Mouse (Mus musculus) lung, postnatal 0 days (tissue): ENCODE results near the gene Chit1. TPM values are rescaled to one million over a fixed set of nuclear protein-coding genes. Genes with fewer than 3 reads are reported as not detected.

Experiments
- ATAC-seq: fragments of 200-750 bp; cut with Nextera tagmentation; 2 replicates; pipeline ENCODE4 v1.8.0; 2017; ENCODE audit warnings: moderate library complexity
- DNase-seq: peaks from one replicate; pipeline ENCODE4 v3.0.0-alpha.2; 2016; ENCODE audit warnings: low spot score
- H3K27ac ChIP-seq: fragments of 300-500 bp; sonication (generic); 2 replicates; pipeline ENCODE4 v1.5.1; 2014; ENCODE audit warnings: antibody characterized with exemption, mild to moderate bottlenecking, low read length, mixed read lengths
- H3K27me3 ChIP-seq: fragments of 300-500 bp; sonication (generic); replicated peaks from 2 replicates; pipeline ENCODE4 v1.6.1; 2014; ENCODE audit warnings: low read length, mixed read lengths; ENCODE audit not compliant: insufficient read depth
- H3K36me3 ChIP-seq: fragments of 300-500 bp; sonication (generic); 2 replicates; pipeline ENCODE4 v1.6.1; 2014; ENCODE audit warnings: low read length, mixed read lengths; ENCODE audit not compliant: insufficient read depth
- H3K4me1 ChIP-seq: fragments of 300-500 bp; sonication (generic); 2 replicates; pipeline ENCODE4 v1.6.1; 2014; ENCODE audit warnings: antibody characterized with exemption, low read depth, low read length, mixed read lengths; ENCODE audit not compliant: insufficient read depth
- H3K4me2 ChIP-seq: fragments of 300-500 bp; sonication (generic); replicated peaks from 2 replicates; pipeline ENCODE4 v1.6.1; 2014; ENCODE audit warnings: low read depth, mild to moderate bottlenecking, low read length, moderate library complexity, mixed read lengths
- H3K4me3 ChIP-seq: fragments of 300-500 bp; sonication (generic); 2 replicates; pipeline ENCODE4 v1.5.1; 2014; ENCODE audit warnings: low read depth, low read length
- H3K9ac ChIP-seq: fragments of 300-500 bp; sonication (generic); replicated peaks from 2 replicates; pipeline ENCODE4 v1.6.1; 2014; ENCODE audit warnings: low read depth, mild to moderate bottlenecking
- H3K9me3 ChIP-seq: fragments of 300-500 bp; sonication (generic); 2 replicates; pipeline ENCODE4 v1.6.1; 2016; ENCODE audit warnings: low read length, mixed read lengths
- CTCF ChIP-seq: IDR thresholded peaks from 2 replicates; pipeline ENCODE4 v1.5.1; 2016; ENCODE audit warnings: antibody characterized with exemption, mild to moderate bottlenecking
- EP300 ChIP-seq: IDR thresholded peaks from 2 replicates; pipeline ENCODE4 v1.6.1; 2016; ENCODE audit warnings: antibody characterized with exemption, mild to moderate bottlenecking, control low read depth
- WGBS: fragments of 180-500 bp; shearing (Covaris S2); extraction: QIAGEN DNeasy Blood & Tissue Kit; methylation state at CpG from one replicate; pipeline ENCODE4 v1.1.7; 2014; 5-methylcytosine and 5-hydroxymethylcytosine counted together
- polyA plus RNA-seq: library from polyadenylated mRNA; unstranded; fragments of >200 nt; fragmentation: Nextera tagmentation; extraction: Ambion mirVana; gene quantifications from 2 replicates; pipeline ENCODE4 v1.2.1, GENCODE M21; 2015

Chit1 gene
- polyA plus RNA-seq, 1 experiment from 2014 or later: 0.29 TPM

GRCm38 (mm10) chr1:134106719-134107118, 4.3 kb upstream of the Chit1 start:
- DNase-seq: peak; percentile 93
- Histone ChIP-seq H3K4me2 (no peak overlapping the region), H3K4me3 (no peak overlapping the region), H3K36me3 (no peaks in the 10 kb centered on the region), H3K9ac (no peak overlapping the region), H3K27me3 (no peaks in the 10 kb centered on the region), H3K27ac (peak overlapping the region; percentile 71), H3K4me1 (peaks cover 12% of the 10 kb centered on the region), H3K9me3 (no peaks in the 10 kb centered on the region)
- ATAC-seq: peak; percentile 69
- 6% methylated on average over 5 of the region's 5 CpGs for WGBS
- TF ChIP-seq EP300: peak; percentile 69; the same call in 1 of the 2 replicates
- peak; percentile 89 for TF ChIP-seq CTCF

DNA sequence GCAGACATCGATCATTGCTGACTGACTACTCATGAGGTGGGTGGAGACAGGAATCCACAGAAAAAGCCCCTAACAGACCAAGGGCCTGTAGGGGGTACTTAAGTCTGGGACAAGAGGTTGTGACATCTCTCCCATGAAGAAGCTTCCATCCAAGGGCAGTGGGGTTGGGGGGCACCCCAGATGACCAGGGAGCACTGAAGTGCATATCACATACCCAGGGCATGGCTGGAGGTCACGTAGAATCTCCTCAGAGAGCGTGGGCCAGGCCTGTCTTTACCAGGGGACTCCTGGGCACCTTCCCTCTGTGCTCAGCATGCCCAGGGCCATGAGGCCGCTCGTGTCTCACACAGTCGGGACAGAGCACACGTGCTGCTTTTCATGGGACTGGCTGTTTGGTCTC, 3.3 kb upstream of the Chit1 start:
- no peaks in the 10 kb centered on the region for H3K9me3 ChIP-seq
- TF ChIP-seq CTCF (no peak), EP300 (no peak)
- H3K9ac ChIP-seq: no peak overlapping the region
- H3K4me3 ChIP-seq: no peak overlapping the region
- no peaks in the 10 kb centered on the region for H3K36me3 ChIP-seq
- ATAC-seq (no peak), DNase-seq (no peak)
- no peak overlapping the region for H3K4me2 ChIP-seq
- H3K27ac ChIP-seq: no peak overlapping the region
- no peaks in the 10 kb centered on the region for H3K27me3 ChIP-seq
- H3K4me1 ChIP-seq: peaks cover 12% of the 10 kb centered on the region
- WGBS: 85% methylated on average over 7 of the region's 7 CpGs

GRCm38 (mm10) chr1:134110015-134110414, 1.0 kb upstream of the Chit1 start:
- H3K4me1 ChIP-seq: no peaks in the 10 kb centered on the region
- TF ChIP-seq EP300: no peak
- TF ChIP-seq CTCF: no peak
- WGBS: 83% methylated on average over 3 of the region's 3 CpGs
- no peak overlapping the region for H3K4me3 ChIP-seq
- H3K4me2 ChIP-seq: no peak overlapping the region
- H3K36me3 ChIP-seq: no peaks in the 10 kb centered on the region
- no peak overlapping the region for H3K9ac ChIP-seq
- DNase-seq (peak; percentile 40), ATAC-seq (no peak)
- H3K27ac ChIP-seq: no peak overlapping the region
- no peaks in the 10 kb centered on the region for H3K9me3 ChIP-seq
- H3K27me3 ChIP-seq: no peaks in the 10 kb centered on the region

GRCm38 (mm10) chr1:134110449-134110848, 593 bp upstream of the Chit1 start:
- H3K4me1 ChIP-seq: no peaks in the 10 kb centered on the region
- DNase-seq (no peak), ATAC-seq (no peak)
- no peak overlapping the region for H3K4me2 ChIP-seq
- H3K9me3 ChIP-seq: no peaks in the 10 kb centered on the region
- 76% methylated on average over 5 of the region's 5 CpGs for WGBS
- no peaks in the 10 kb centered on the region for H3K27me3 ChIP-seq
- H3K9ac ChIP-seq: no peak overlapping the region
- no peaks in the 10 kb centered on the region for H3K36me3 ChIP-seq
- H3K27ac ChIP-seq: no peak overlapping the region
- TF ChIP-seq EP300: no peak
- TF ChIP-seq CTCF: no peak
- H3K4me3 ChIP-seq: no peak overlapping the region

DNA sequence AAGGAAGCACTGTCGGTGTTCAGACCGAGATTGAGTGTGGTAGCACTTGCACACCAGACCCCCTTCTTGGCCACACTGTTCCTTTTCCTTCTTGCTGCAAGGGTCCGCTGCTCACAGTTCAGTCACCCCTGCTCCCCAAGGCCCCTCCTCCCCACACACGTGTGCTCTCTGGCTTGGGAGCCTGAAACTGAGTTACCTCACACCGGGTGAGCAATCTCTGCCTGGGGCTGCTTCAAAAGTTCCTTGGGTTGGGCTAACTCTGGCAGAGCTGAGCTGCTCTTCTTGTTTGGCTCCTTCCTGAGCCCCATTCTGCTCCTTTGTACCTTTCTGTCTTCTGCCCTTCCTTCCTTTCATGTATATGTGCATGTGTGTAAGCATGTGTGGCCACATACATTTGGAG, 2.5 kb downstream of the Chit1 start:
- ATAC-seq: peak; percentile 29

GRCm38 (mm10) chr1:134114018-134114417, 3.0 kb downstream of the Chit1 start:
- Histone ChIP-seq H3K9ac (no peak overlapping the region), H3K4me1 (no peaks in the 10 kb centered on the region), H3K27me3 (no peaks in the 10 kb centered on the region), H3K4me2 (no peak overlapping the region), H3K4me3 (no peak overlapping the region), H3K36me3 (no peaks in the 10 kb centered on the region), H3K27ac (no peak overlapping the region), H3K9me3 (no peaks in the 10 kb centered on the region)
- ATAC-seq (peak; percentile 47), DNase-seq (peak; percentile 35)
- 31% methylated on average over 7 of the region's 7 CpGs for WGBS
- no peak for TF ChIP-seq CTCF
- TF ChIP-seq EP300: no peak

More for the DNA sequence above, 2.5 kb downstream of the Chit1 start:
- no peak overlapping the region for H3K27ac ChIP-seq
- WGBS: 58% methylated on average over 5 of the region's 5 CpGs
- no peak overlapping the region for H3K4me2 ChIP-seq
- no peaks in the 10 kb centered on the region for H3K9me3 ChIP-seq
- H3K4me1 ChIP-seq: no peaks in the 10 kb centered on the region
- H3K36me3 ChIP-seq: no peaks in the 10 kb centered on the region
- no peaks in the 10 kb centered on the region for H3K27me3 ChIP-seq
- TF ChIP-seq CTCF (no peak), EP300 (no peak)
- no peak overlapping the region for H3K9ac ChIP-seq
- H3K4me3 ChIP-seq: no peak overlapping the region
- peak; percentile 31 for DNase-seq

GRCm38 (mm10) chr1:134114730-134115129, 3.7 kb downstream of the Chit1 start:
- Histone ChIP-seq H3K4me2 (no peak overlapping the region), H3K27me3 (no peaks in the 10 kb centered on the region), H3K9ac (no peak overlapping the region), H3K36me3 (no peaks in the 10 kb centered on the region), H3K4me1 (no peaks in the 10 kb centered on the region), H3K4me3 (no peak overlapping the region), H3K27ac (no peak overlapping the region), H3K9me3 (no peaks in the 10 kb centered on the region)
- DNase-seq (no peak), ATAC-seq (no peak)
- no peak for TF ChIP-seq CTCF
- TF ChIP-seq EP300: no peak
- 67% methylated on average over 13 of the region's 13 CpGs for WGBS
